Mouse (Mus musculus) embryonic facial prominence, embryonic 14.5 days (tissue): ENCODE measurements around the gene Pdzd8. TPM values are rescaled to one million over a fixed set of nuclear protein-coding genes. Genes with fewer than 3 reads are reported as not detected.

Experiments
- ATAC-seq: fragments of 200-750 bp; cut with Nextera tagmentation; 2 replicates; pipeline ENCODE4 v1.8.0; 2017; ENCODE audit warnings: low read depth, moderate number of reproducible peaks, moderate TSS enrichment
- DNase-seq: peaks from one replicate; pipeline ENCODE4 v3.0.0-alpha.2; 2015; ENCODE audit warnings: low spot score
- H3K27ac ChIP-seq: fragments of 300-500 bp; sonication (generic); replicated peaks from 2 replicates; pipeline ENCODE4 v1.5.1; 2014; ENCODE audit warnings: low read depth, mild to moderate bottlenecking, low read length, moderate library complexity
- H3K27me3 ChIP-seq: fragments of 300-500 bp; sonication (generic); replicated peaks from 2 replicates; pipeline ENCODE4 v1.6.1; 2014; ENCODE audit warnings: low read length; ENCODE audit not compliant: control insufficient read depth, insufficient read depth
- H3K36me3 ChIP-seq: fragments of 300-500 bp; sonication (generic); 2 replicates; pipeline ENCODE4 v1.6.1; 2014; ENCODE audit warnings: low read length, mixed read lengths; ENCODE audit not compliant: control insufficient read depth, insufficient read depth
- H3K4me1 ChIP-seq: fragments of 300-500 bp; sonication (generic); 2 replicates; pipeline ENCODE4 v1.6.1; 2014; ENCODE audit warnings: antibody characterized with exemption, low read length; ENCODE audit not compliant: control insufficient read depth, insufficient read depth
- H3K4me2 ChIP-seq: fragments of 300-500 bp; sonication (generic); 2 replicates; pipeline ENCODE4 v1.6.1; 2014; ENCODE audit warnings: low read depth, mild to moderate bottlenecking, low read length, moderate library complexity, mixed read lengths
- H3K4me3 ChIP-seq: fragments of 300-500 bp; sonication (generic); 2 replicates; pipeline ENCODE4 v1.5.1; 2014; ENCODE audit warnings: low read depth, mild to moderate bottlenecking, low read length
- H3K9ac ChIP-seq: fragments of 300-500 bp; sonication (generic); 2 replicates; pipeline ENCODE4 v1.6.1; 2014; ENCODE audit warnings: low read depth, mild to moderate bottlenecking, low read length, moderate library complexity, mixed read lengths
- H3K9me3 ChIP-seq: fragments of 300-500 bp; sonication (generic); 2 replicates; pipeline ENCODE4 v1.6.1; 2016; ENCODE audit warnings: low read length; ENCODE audit not compliant: control insufficient read depth
- WGBS: fragments of 180-500 bp; shearing (Covaris S2); extraction: QIAGEN DNeasy Blood & Tissue Kit; methylation state at CpG from one replicate; pipeline ENCODE4 v1.1.7; 2014; 5-methylcytosine and 5-hydroxymethylcytosine counted together
- polyA plus RNA-seq: library from polyadenylated mRNA; unstranded; fragments of >200 nt; fragmentation: Nextera tagmentation; extraction: Ambion mirVana; gene quantifications from 2 replicates; pipeline ENCODE4 v1.2.1, GENCODE M21; 2014

Pdzd8 gene
- polyA plus RNA-seq, 1 experiment from 2014 or later = 15.1 TPM

DNA sequence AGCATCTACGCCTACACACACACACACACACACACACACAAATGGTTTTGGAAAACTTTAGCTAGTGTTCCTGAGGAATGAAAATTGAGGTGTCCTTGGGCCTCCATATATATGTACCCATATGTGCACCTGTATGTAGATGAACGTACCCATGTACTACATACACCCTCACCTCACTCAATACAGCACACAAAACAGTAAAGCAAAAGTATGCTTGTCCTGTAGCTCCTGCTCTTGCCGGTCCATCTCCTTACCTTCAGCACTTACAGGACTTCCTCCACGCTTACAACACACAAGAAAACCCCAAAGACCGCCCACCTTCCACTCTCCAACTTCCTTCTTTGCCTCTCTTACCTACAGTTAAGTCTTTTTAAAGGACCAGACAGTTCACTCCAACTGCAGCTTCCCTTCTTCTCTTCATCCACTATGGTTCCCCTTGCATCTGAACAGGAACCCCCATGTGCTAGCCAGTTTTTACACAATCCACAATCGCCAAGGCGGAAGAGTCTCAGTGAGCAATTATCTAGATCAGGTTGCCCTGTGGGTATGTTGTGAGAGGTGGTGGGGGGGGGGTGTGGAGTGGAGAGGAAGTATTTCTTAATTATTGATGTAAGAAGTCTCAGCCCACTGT lies 4.8 kb upstream of the Pdzd8 start:
- ATAC-seq (no peak), DNase-seq (no peak)
- no peak overlapping the region for H3K4me3 ChIP-seq
- H3K9ac ChIP-seq = no peak overlapping the region
- WGBS = 75% methylated on average over 7 of the region's 7 CpGs
- H3K9me3 ChIP-seq = no peaks in the 10 kb centered on the region
- H3K27ac ChIP-seq = no peak overlapping the region
- no peaks in the 10 kb centered on the region for H3K27me3 ChIP-seq
- no peaks in the 10 kb centered on the region for H3K36me3 ChIP-seq
- H3K4me2 ChIP-seq = no peak overlapping the region
- H3K4me1 ChIP-seq = no peaks in the 10 kb centered on the region

DNA sequence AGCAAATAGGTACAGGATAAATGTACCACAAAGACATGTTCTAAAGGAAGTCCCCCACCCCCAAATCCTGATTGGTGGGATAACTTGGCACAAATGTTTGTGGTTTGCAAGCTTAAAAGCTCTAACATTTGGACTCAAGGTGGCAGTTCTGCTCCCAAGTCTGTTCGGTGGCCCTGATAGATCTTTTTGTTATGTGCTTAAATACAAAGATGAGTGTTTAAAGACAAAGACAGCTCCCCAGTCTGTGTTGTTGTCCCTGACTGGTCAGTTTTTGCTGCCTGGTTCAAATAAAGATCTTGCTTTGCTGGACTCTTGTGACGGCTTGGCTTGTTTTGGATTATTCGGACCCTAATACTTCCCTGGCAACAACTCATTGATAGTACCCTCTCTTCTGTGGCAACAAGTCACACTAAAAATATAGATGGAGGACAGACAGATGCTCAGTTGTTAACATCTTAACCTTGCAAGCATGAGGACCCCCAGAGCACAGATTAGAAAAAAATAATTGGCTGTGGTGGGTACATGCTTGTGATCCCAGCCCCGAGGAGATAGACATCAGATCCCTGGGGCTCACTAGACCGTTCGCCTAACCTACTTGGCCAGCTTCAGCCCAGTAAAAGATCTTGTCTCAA lies 3.9 kb upstream of the Pdzd8 start:
- Histone ChIP-seq H3K4me1 (peaks cover under 1% of the 10 kb centered on the region; the same call in 1 of the 2 replicates), H3K9ac (no peak overlapping the region), H3K27me3 (no peaks in the 10 kb centered on the region), H3K27ac (no peak overlapping the region), H3K9me3 (no peaks in the 10 kb centered on the region), H3K4me2 (no peak overlapping the region), H3K36me3 (no peaks in the 10 kb centered on the region), H3K4me3 (no peak overlapping the region)
- no peak for ATAC-seq
- DNase-seq = peak; percentile 30
- WGBS = 73% methylated on average over 6 of the region's 6 CpGs

DNA sequence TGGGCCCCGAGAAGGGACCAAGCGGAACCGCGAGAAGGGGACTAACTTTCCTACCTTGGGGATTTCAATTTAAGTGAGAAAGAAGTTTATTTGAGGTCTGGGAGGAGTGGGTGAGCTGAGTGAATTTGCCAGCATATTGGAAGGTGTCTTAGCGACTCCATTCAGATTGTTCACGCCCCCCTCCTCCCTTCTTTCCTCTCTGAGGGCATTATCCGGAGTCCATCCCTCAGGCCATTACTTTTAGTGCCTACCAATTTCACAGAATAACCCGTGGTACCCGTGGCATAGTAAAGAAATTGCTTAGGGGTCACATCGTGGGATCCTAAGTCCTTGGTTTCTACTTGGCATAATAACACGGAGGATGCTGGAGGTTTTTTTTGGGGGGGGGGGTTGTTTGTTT lies 745 bp upstream of the Pdzd8 start:
- Histone ChIP-seq H3K9me3 (no peaks in the 10 kb centered on the region), H3K9ac (peak overlapping the region; percentile 89), H3K4me2 (peak overlapping the region; percentile 98), H3K27ac (peak overlapping the region; percentile 88), H3K27me3 (no peaks in the 10 kb centered on the region), H3K4me3 (peak overlapping the region; percentile 95), H3K4me1 (peaks cover 25% of the 10 kb centered on the region), H3K36me3 (no peaks in the 10 kb centered on the region)
- 3% methylated on average over 11 of the region's 11 CpGs for WGBS
- no peak for ATAC-seq
- no peak for DNase-seq

DNA sequence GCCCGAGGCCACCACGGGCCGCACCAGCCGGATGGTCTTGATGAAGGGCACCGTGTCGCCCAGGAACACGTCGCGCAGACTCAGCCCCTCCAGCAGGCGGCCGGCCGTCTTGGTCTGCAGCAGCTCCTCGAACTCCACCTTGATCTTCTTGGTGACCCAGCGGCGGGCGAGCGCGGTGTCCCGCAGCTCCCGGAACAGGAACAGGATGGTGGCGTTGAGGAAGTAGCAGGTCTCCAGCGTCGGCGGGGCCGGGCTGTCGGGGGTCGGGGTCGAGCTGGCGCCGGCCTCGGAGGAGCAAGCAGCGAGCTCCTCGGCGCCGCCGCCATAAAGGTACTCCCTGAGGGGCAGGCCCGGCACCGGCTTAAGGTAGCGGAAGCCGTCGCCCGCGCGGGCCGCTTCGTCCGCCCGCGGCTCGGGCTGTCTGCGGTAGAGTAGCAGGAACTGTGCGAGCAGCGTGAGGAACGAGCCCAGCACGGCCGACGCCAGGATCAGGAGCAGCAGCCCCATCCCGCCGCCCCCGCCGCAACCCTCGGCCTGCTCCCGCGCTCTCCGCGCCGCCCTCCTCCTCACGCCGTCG lies 411 bp downstream of the Pdzd8 start:
- Histone ChIP-seq H3K9me3 (no peaks in the 10 kb centered on the region), H3K9ac (peak overlapping the region; percentile 89), H3K36me3 (no peaks in the 10 kb centered on the region), H3K4me2 (peak overlapping the region; percentile 98), H3K4me3 (peak overlapping the region; percentile 95), H3K27ac (peak overlapping the region; percentile 88), H3K4me1 (peaks cover 29% of the 10 kb centered on the region), H3K27me3 (no peaks in the 10 kb centered on the region)
- 0% methylated on average over 4 of the region's 70 CpGs for WGBS
- ATAC-seq = peak; percentile 61
- peak; percentile 31 for DNase-seq

DNA sequence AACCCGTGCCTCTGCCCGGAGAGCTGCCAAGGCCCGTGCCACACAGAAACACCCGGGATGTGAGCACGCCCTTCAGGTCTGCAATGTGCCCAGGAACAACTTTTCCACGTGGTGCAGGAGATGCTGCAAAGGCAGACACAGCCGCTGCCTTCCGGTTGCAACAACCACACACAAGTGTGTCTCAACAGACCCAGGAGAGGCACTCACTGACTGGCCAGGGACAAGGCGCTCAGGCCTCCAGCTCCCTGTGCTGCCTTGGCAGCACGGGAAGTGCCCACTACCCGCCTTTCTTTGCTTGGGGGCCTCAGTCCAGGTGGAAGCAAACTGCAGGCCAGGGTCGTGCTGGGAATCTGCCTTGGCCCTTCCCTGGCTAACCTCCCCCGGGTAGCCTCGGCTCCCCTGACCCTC lies 1.3 kb downstream of the Pdzd8 start:
- Histone ChIP-seq H3K36me3 (no peaks in the 10 kb centered on the region), H3K4me2 (peak overlapping the region; percentile 98), H3K4me3 (peak overlapping the region; percentile 95), H3K27me3 (no peaks in the 10 kb centered on the region), H3K9me3 (no peaks in the 10 kb centered on the region), H3K27ac (no peak overlapping the region), H3K4me1 (peaks cover 29% of the 10 kb centered on the region), H3K9ac (peak overlapping the region; percentile 89)
- ATAC-seq (no peak), DNase-seq (peak; percentile 22)
- WGBS = 0% methylated on average over 14 of the region's 14 CpGs

DNA sequence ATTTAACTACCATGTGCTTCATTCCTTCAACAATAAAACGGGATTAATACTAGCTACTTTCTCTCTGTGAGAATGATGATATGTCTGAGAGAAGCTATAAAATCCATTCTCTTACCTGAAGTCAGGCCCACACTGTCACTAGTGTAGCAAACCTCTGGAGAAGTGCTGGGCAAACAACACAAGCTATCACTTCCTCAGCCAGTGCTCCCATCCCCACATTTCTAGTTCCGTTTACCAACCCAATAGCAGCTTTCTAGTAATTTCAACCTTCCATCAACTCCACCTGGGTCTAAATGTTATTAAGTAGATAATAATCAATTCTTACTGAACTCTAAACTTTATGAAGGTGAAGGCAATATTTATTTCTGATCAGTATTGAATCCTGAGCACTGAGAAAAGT lies 2.6 kb downstream of the Pdzd8 start:
- no peaks in the 10 kb centered on the region for H3K36me3 ChIP-seq
- peaks cover 29% of the 10 kb centered on the region for H3K4me1 ChIP-seq
- H3K27me3 ChIP-seq = no peaks in the 10 kb centered on the region
- peak overlapping the region; percentile 95 for H3K4me3 ChIP-seq
- 34% methylated on average over 2 of the region's 2 CpGs for WGBS
- no peaks in the 10 kb centered on the region for H3K9me3 ChIP-seq
- H3K27ac ChIP-seq = no peak overlapping the region
- ATAC-seq (no peak), DNase-seq (no peak)
- H3K9ac ChIP-seq = peak overlapping the region; percentile 89
- H3K4me2 ChIP-seq = peak overlapping the region; percentile 98

DNA sequence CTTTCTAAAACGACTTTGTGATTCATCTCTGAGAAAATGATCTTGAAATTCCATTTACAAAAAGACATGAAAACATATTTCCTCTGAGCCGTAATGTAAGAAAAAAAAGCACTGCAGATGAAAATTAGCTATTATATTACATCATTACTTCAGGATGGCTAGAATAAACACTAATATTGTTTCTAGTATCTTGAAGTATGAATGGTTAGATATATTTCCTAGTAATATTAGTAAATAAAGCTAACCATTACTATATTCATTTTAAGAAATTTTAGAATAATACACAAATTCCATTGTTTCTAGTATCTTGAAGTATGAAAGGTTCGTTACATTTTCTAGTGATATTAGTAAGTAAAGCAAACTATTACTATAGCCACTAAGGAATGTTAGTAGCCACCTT lies 5.7 kb downstream of the Pdzd8 start:
- WGBS = 82% methylated on average over 3 of the region's 3 CpGs
- no peak overlapping the region for H3K27ac ChIP-seq
- ATAC-seq (no peak), DNase-seq (no peak)
- H3K4me1 ChIP-seq = peaks cover 29% of the 10 kb centered on the region
- no peak overlapping the region for H3K4me2 ChIP-seq
- no peaks in the 10 kb centered on the region for H3K27me3 ChIP-seq
- H3K9ac ChIP-seq = no peak overlapping the region
- H3K36me3 ChIP-seq = no peaks in the 10 kb centered on the region
- H3K9me3 ChIP-seq = no peaks in the 10 kb centered on the region
- H3K4me3 ChIP-seq = no peak overlapping the region

DNA sequence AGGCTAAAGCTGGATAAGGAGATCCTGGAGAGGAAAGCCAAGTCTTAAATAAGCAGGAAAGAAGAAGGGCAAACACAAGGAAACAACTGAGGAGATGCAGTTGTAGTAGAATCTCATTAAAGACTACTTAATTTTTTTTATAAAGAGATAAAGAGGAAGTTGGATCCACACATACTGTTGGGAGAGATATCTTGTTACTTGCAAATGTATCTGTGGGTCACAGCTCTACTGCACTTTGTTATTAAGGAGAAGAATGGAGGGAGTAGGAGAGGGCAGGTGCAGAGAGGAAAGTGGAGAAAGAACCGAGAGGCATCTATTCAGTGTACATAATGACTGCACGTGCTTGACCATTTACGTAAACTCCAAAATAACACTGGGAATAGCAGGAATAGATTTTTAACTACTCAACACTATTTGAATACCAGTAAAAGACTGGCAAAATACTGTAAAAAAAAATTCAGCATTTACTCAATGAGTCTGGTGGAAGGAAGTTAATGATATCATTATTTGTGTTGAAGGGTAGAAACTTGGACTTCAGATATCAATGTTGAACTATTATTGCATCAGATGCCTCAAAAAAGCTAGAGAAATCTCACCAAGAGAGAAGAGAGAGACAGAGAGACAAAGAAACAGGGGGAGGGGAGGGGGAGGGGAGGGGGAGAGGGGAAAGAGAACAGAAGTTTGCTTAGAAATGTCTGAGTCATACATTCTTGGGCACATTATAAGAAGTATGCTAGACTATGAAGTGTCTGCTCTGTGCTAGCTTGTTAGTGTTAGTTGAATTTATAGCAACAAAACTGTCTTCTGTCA lies 7.5 kb downstream of the Pdzd8 start:
- no peak overlapping the region for H3K27ac ChIP-seq
- peaks cover 15% of the 10 kb centered on the region; the same call in 1 of the 2 replicates for H3K4me1 ChIP-seq
- no peaks in the 10 kb centered on the region for H3K27me3 ChIP-seq
- H3K9ac ChIP-seq = no peak overlapping the region
- no peak overlapping the region for H3K4me2 ChIP-seq
- no peak for DNase-seq
- 86% methylated on average over 3 of the region's 3 CpGs for WGBS
- no peaks in the 10 kb centered on the region for H3K36me3 ChIP-seq
- no peaks in the 10 kb centered on the region for H3K9me3 ChIP-seq
- no peak overlapping the region for H3K4me3 ChIP-seq
- no peak for ATAC-seq
